Mouse (Mus musculus) lung, embryonic 14.5 days (tissue): ENCODE data around the gene Rnf186. TPM values are rescaled to one million over a fixed set of nuclear protein-coding genes. Genes with fewer than 3 reads are reported as not detected.

Experiments used
- ATAC-seq: fragments of 200-750 bp; cut with Nextera tagmentation; 2 replicates; pipeline ENCODE4 v1.8.0; 2017; ENCODE audit warnings: mild to moderate bottlenecking, moderate TSS enrichment, moderate library complexity; ENCODE audit not compliant: insufficient read depth
- DNase-seq: peaks from one replicate; pipeline ENCODE4 v3.0.0-alpha.2; 2015
- H3K27ac ChIP-seq: fragments of 300-500 bp; sonication (generic); 2 replicates; pipeline ENCODE4 v1.5.1; 2014; ENCODE audit warnings: low read depth, mild to moderate bottlenecking, moderate library complexity
- H3K27me3 ChIP-seq: fragments of 300-500 bp; sonication (generic); 2 replicates; pipeline ENCODE4 v1.6.1; 2014; ENCODE audit warnings: low read length, control low read depth; ENCODE audit not compliant: insufficient read depth
- H3K36me3 ChIP-seq: fragments of 300-500 bp; sonication (generic); 2 replicates; pipeline ENCODE4 v1.6.1; 2014; ENCODE audit warnings: control low read depth; ENCODE audit not compliant: insufficient read depth
- H3K4me1 ChIP-seq: fragments of 300-500 bp; sonication (generic); 2 replicates; pipeline ENCODE4 v1.6.1; 2014; ENCODE audit warnings: antibody characterized with exemption, control low read depth; ENCODE audit not compliant: insufficient read depth
- H3K4me2 ChIP-seq: fragments of 300-500 bp; sonication (generic); 2 replicates; pipeline ENCODE4 v1.6.1; 2014; ENCODE audit warnings: mild to moderate bottlenecking
- H3K4me3 ChIP-seq: fragments of 300-500 bp; sonication (generic); 2 replicates; pipeline ENCODE4 v1.5.1; 2014; ENCODE audit warnings: low read depth, low read length
- H3K9ac ChIP-seq: fragments of 300-500 bp; sonication (generic); 2 replicates; pipeline ENCODE4 v1.6.1; 2014
- H3K9me3 ChIP-seq: fragments of 300-500 bp; sonication (generic); 2 replicates; pipeline ENCODE4 v1.6.1; 2016; ENCODE audit warnings: low read depth, low read length, control low read depth
- CTCF ChIP-seq: IDR thresholded peaks from 2 replicates; pipeline ENCODE4 v1.5.1; 2016; ENCODE audit warnings: antibody characterized with exemption, low read depth
- WGBS: fragments of 180-500 bp; shearing (Covaris S2); extraction: QIAGEN DNeasy Blood & Tissue Kit; methylation state at CpG from one replicate; pipeline ENCODE4 v1.1.7; 2014; 5-methylcytosine and 5-hydroxymethylcytosine counted together
- polyA plus RNA-seq: library from polyadenylated mRNA; unstranded; fragments of >200 nt; fragmentation: Nextera tagmentation; extraction: Ambion mirVana; gene quantifications from 2 replicates; pipeline ENCODE4 v1.2.1, GENCODE M21; 2014

Rnf186 gene
- polyA plus RNA-seq, 1 experiment from 2014 or later, result 0.24 TPM

DNA sequence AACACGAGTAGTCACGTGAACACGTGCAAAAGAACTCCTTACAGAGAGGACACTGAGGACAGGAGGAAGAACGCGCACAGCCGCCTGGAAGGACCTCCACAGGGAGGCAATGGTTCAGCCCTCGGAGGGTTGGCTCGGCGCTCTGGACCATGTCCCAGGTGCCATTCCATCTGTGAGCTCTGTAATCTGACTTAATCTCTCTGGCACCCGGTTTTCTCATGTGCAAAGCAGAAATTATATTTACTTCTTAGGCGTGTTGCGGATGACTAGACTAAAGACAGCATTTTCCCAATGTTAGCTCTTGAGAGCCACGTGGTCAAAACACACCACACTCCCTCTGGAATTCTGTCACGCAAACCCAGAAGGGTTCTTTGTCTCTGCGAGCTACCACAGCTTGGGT is 7.8 kb upstream of the Rnf186 start:
- Histone ChIP-seq H3K27me3 (no peaks in the 10 kb centered on the region), H3K4me2 (no peak overlapping the region), H3K36me3 (no peaks in the 10 kb centered on the region), H3K9me3 (no peaks in the 10 kb centered on the region), H3K27ac (no peak overlapping the region), H3K4me1 (no peaks in the 10 kb centered on the region), H3K4me3 (no peak overlapping the region), H3K9ac (no peak overlapping the region)
- DNase-seq (no peak), ATAC-seq (no peak)
- TF ChIP-seq CTCF, result no peak
- 77% methylated on average over 15 of the region's 15 CpGs for WGBS

DNA sequence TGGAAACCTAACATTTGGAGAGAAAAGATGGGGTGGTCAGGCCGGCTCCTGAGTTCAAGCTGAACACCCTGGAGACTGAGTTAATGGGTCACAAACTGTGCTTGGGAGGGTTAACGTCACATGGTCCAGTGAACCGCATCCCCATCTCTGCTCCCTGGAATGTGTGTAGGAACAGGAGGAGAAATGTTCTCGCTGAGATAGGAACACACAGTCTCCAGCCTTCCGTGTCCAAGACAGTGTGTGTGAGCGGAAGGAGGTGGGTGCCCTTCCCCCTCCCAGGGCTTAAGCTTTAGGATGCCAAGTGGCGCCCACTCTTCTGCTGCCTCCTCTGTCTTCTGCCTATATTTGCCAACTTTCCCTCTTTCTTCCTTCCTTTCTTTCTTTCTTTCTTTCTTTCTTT is 7.0 kb upstream of the Rnf186 start:
- WGBS, result 66% methylated on average over 7 of the region's 7 CpGs
- no peak overlapping the region for H3K4me3 ChIP-seq
- DNase-seq (no peak), ATAC-seq (no peak)
- TF ChIP-seq CTCF, result no peak
- no peak overlapping the region for H3K27ac ChIP-seq
- no peaks in the 10 kb centered on the region for H3K9me3 ChIP-seq
- no peaks in the 10 kb centered on the region for H3K27me3 ChIP-seq
- no peaks in the 10 kb centered on the region for H3K4me1 ChIP-seq
- H3K9ac ChIP-seq, result no peak overlapping the region
- H3K36me3 ChIP-seq, result no peaks in the 10 kb centered on the region
- no peak overlapping the region for H3K4me2 ChIP-seq

DNA sequence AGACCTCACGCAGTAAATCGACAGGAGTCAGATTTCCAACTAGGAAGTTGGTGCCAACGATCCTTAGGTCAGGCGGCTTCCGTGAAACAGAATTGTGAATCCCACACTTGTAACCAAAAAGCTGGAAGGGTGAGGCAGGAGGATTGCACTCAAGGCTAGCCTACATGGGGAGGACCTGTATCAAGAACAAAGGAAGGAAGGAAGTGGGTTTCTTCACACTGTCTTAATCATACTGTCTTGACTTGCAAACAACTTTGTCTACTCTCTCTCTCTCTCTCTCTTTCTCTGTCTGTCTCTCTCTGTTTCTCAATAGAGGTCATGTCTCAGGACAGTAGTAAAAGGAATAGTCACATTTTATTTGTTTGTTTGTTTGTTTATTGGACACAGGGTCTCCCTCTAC is 4.2 kb upstream of the Rnf186 start:
- 77% methylated on average over 5 of the region's 5 CpGs for WGBS
- no peak for TF ChIP-seq CTCF
- no peaks in the 10 kb centered on the region for H3K36me3 ChIP-seq
- no peak for ATAC-seq
- no peak overlapping the region for H3K4me2 ChIP-seq
- H3K27me3 ChIP-seq, result no peaks in the 10 kb centered on the region
- H3K4me3 ChIP-seq, result no peak overlapping the region
- H3K27ac ChIP-seq, result no peak overlapping the region
- no peak overlapping the region for H3K9ac ChIP-seq
- no peak for DNase-seq
- H3K4me1 ChIP-seq, result no peaks in the 10 kb centered on the region
- H3K9me3 ChIP-seq, result no peaks in the 10 kb centered on the region

DNA sequence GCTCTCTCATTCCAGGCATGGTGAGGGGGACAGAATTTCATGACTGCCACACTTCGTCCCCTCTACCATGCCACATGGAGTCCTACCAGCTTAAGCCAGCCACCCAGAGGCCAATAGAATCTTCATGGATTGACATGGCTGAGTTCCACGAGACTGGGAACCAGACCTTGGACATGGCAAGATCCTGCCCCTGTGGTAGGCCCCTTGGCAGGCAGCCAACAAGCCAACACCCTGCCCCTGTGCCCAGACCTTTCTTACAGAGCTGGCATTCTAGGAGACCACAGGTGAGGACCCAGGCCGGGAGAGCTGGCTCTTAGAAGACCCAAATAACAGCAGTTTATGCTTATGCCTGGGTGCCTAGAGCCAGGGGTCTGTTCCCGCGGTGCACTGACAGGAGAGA is 1.0 kb upstream of the Rnf186 start:
- Histone ChIP-seq H3K36me3 (no peaks in the 10 kb centered on the region), H3K9me3 (no peaks in the 10 kb centered on the region), H3K4me3 (no peak overlapping the region), H3K4me1 (no peaks in the 10 kb centered on the region), H3K27me3 (no peaks in the 10 kb centered on the region), H3K27ac (no peak overlapping the region), H3K9ac (no peak overlapping the region), H3K4me2 (no peak overlapping the region)
- DNase-seq (no peak), ATAC-seq (no peak)
- TF ChIP-seq CTCF, result no peak
- 53% methylated on average over 5 of the region's 5 CpGs for WGBS

DNA sequence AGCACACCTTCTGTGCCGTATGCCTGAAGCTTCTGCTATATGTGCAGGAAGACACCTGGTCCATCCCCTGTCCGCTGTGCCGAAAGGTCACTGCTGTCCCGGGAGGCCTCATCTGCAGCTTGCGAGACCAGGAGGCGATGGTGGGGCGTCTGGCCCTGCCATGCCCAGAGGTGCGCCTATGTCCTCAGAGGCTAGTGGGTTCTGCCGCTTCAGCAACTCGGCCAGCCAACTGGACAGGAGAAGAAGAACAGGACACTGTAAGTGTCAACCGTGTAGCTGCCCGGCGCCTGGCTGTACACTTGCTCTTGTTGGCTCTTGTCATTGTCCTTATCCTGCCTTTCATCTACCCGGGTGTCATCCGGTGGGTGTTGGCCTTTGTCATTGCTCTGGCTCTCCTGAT is 573 bp downstream of the Rnf186 start:
- DNase-seq (no peak), ATAC-seq (no peak)
- no peak overlapping the region for H3K9ac ChIP-seq
- H3K27ac ChIP-seq, result no peak overlapping the region
- no peaks in the 10 kb centered on the region for H3K27me3 ChIP-seq
- 79% methylated on average over 15 of the region's 15 CpGs for WGBS
- no peaks in the 10 kb centered on the region for H3K9me3 ChIP-seq
- TF ChIP-seq CTCF, result no peak
- no peaks in the 10 kb centered on the region for H3K36me3 ChIP-seq
- peaks cover 6% of the 10 kb centered on the region; the same call in 1 of the 2 replicates for H3K4me1 ChIP-seq
- H3K4me3 ChIP-seq, result no peak overlapping the region
- no peak overlapping the region for H3K4me2 ChIP-seq

DNA sequence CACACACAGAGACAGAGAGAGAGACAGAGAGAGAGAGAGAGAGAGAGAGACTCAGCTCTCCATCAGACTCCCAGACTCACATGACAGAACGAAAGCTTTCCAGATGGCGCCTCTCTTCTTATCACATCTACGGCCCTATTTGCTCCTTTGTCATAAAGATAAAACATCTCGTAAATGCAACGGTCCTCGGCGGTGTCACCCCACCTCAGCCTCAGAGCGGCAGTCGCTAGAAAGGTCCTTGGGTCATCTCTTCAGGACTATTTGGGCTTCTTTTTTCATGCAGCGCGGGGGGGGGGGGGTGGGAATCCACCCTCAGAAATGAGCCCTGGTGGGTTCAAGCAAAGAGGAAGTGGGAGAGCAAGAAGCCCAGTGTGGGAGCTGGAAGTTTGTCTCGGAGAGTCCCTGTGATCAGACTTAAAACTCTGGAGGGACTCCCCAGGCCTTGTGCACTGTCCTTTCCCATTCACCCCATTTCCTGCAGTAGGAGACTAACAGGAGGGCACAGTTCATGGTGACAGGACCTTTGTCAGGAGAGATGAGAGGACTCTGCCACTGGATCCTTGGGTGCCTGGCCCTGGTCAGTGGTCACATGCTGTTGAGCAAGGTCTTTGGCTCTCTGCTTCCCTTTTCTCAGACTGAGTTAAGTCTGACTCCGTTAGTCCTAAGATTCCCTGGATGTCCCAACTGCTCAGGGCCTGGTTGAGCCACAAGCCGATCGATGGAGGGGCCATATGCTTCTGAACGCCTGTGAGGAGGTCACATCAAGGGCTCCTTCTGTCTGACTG is 2.1 kb downstream of the Rnf186 start:
- Histone ChIP-seq H3K4me3 (no peak overlapping the region), H3K27ac (no peak overlapping the region), H3K9me3 (no peaks in the 10 kb centered on the region), H3K4me2 (no peak overlapping the region), H3K27me3 (no peaks in the 10 kb centered on the region), H3K9ac (no peak overlapping the region), H3K36me3 (no peaks in the 10 kb centered on the region), H3K4me1 (peaks cover 10% of the 10 kb centered on the region; the same call in 1 of the 2 replicates)
- no peak for ATAC-seq
- TF ChIP-seq CTCF, result no peak
- no peak for DNase-seq
- WGBS, result 34% methylated on average over 16 of the region's 16 CpGs

DNA sequence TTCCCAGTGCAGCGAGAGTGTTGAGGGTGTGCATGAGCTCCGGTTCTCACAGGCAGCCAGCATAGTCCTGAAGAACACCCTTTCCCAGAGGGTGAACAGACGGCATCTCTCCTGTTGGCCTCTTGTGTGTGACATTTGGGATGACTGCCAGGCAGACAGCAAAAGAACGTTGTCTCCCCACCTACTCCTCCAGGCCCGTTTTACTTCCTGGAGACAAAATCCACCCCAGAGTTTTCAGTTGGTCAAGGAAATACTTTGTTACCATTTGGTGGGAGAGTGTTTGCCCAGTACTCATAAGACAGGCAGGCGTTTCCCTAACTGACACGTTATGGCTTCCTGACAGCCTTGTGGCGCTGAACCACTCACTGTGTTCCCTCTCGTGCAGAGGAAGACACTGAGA is 2.8 kb downstream of the Rnf186 start:
- no peak for ATAC-seq
- Histone ChIP-seq H3K4me3 (no peak overlapping the region), H3K9ac (no peak overlapping the region), H3K4me1 (peaks cover 10% of the 10 kb centered on the region; the same call in 1 of the 2 replicates), H3K9me3 (no peaks in the 10 kb centered on the region), H3K36me3 (no peaks in the 10 kb centered on the region), H3K4me2 (no peak overlapping the region), H3K27ac (no peak overlapping the region), H3K27me3 (no peaks in the 10 kb centered on the region)
- 22% methylated on average over 9 of the region's 9 CpGs for WGBS
- no peak for TF ChIP-seq CTCF
- peak; percentile 37 for DNase-seq
